8 mouse cellular contexts compared by ENCODE assay signal in genomic region chr1:91411631-91412285, GRCm38 (mm10). TPM values are rescaled to one million over a fixed set of nuclear protein-coding genes. Genes with fewer than 3 reads are reported as not detected.
A peak's percentile ranks its signal among the peaks of the same experiment; 100 is the strongest.
DNase-seq lines count a peak whose midpoint lies in the region; ATAC-seq lines count a peak whose summit lies in the region.

No protein-coding gene starts in this region.

- no peaks in the 10 kb centered on the region for H3K9me3 ChIP-seq in liver, embryonic 12.5 days (replicated peaks)
- no peaks in the 10 kb centered on the region for H3K9me3 ChIP-seq in stomach, embryonic 16.5 days (replicated peaks; ENCODE audit: control insufficient read depth, low read length)

- peaks cover 26% of the 10 kb centered on the region for H3K4me1 ChIP-seq in liver, embryonic 12.5 days
- peaks cover 26% of the 10 kb centered on the region for H3K4me1 ChIP-seq in stomach, embryonic 16.5 days (ENCODE audit: control insufficient read depth, insufficient read depth, low read length)

- no peak overlapping the region for H3K27ac ChIP-seq in liver, embryonic 12.5 days
- H3K27ac ChIP-seq in stomach, embryonic 16.5 days (ENCODE audit: low read length), result no peak overlapping the region

- WGBS in liver, embryonic 12.5 days (ENCODE audit: insufficient replicate concordance), result 72% methylated on average over 8 of the region's 8 CpGs
- WGBS in stomach, embryonic 16.5 days, result 66% methylated on average over 8 of the region's 8 CpGs

- peaks cover 30% of the 10 kb centered on the region for H3K27me3 ChIP-seq in liver, embryonic 12.5 days (replicated peaks)
- no peaks in the 10 kb centered on the region; the same call in 1 of the 2 replicates for H3K27me3 ChIP-seq in stomach, embryonic 16.5 days (ENCODE audit: control insufficient read depth, insufficient read depth, low read length)

- H3K4me3 ChIP-seq in liver, embryonic 12.5 days, result peak overlapping the region; percentile 77
- peak overlapping the region; percentile 93 for H3K4me3 ChIP-seq in stomach, embryonic 16.5 days (replicated peaks; ENCODE audit: low read length)

- no peaks in the 10 kb centered on the region; the same call in 1 of the 2 replicates for H3K36me3 ChIP-seq in liver, embryonic 12.5 days
- no peaks in the 10 kb centered on the region for H3K36me3 ChIP-seq in stomach, embryonic 16.5 days (ENCODE audit: control insufficient read depth, insufficient read depth, low read length)

- peak; percentile 57 for DNase-seq in cerebellum, adult 9-10 months
- DNase-seq in cerebellum, postnatal 4 days (ENCODE audit: low spot score in 2 of 2), result no peak
- peak; percentile 29 for DNase-seq in right cerebral cortex, postnatal 4 days
- no peak for DNase-seq in right cerebral cortex, postnatal 25 days
- DNase-seq in right cerebral cortex, postnatal 10 days (ENCODE audit: low spot score in 2 of 2), result no peak
- no peak for DNase-seq in adrenal gland, postnatal 25 days

- peak overlapping the region; percentile 81; the same call in 1 of the 2 replicates for H3K9ac ChIP-seq in liver, embryonic 12.5 days
- H3K9ac ChIP-seq in stomach, embryonic 16.5 days (ENCODE audit: low read length), result peak overlapping the region; percentile 95

- ATAC-seq in liver, embryonic 12.5 days, result no peak
- no peak for ATAC-seq in stomach, embryonic 16.5 days (ENCODE audit: insufficient read depth, low FRiP score)

- H3K4me2 ChIP-seq in liver, embryonic 12.5 days, result peak overlapping the region; percentile 97
- peak overlapping the region; percentile 98 for H3K4me2 ChIP-seq in stomach, embryonic 16.5 days (ENCODE audit: low read depth, low read length)

RNA-seq across cellular contexts. Expression of gene Hes6, which starts 2.1 kb away (rescaled TPM):
- 31.9 and 32.4 TPM in 2 replicates for polyA plus RNA-seq in liver, embryonic 12.5 days (2016; fragmentation: Nextera tagmentation; extraction: Ambion mirVana)
- 58.6 and 67.2 TPM in 2 replicates for polyA plus RNA-seq in stomach, embryonic 16.5 days (2015; fragmentation: Nextera tagmentation; extraction: Ambion mirVana)
- 160 and 211 TPM in 2 replicates for total RNA-seq in adrenal gland, postnatal 25 days (2021)

RNA-seq across cellular contexts. Expression of gene Ilkap, which starts 13.1 kb away (rescaled TPM):
- 107 TPM in 2 replicates for polyA plus RNA-seq in liver, embryonic 12.5 days (2016; fragmentation: Nextera tagmentation; extraction: Ambion mirVana)
- polyA plus RNA-seq in stomach, embryonic 16.5 days (2015; fragmentation: Nextera tagmentation; extraction: Ambion mirVana), result 113 and 115 TPM in 2 replicates
- 108 and 115 TPM in 2 replicates for total RNA-seq in adrenal gland, postnatal 25 days (2021)

RNA-seq across cellular contexts. Expression of gene Erfe, which starts 45.5 kb away (rescaled TPM):
- polyA plus RNA-seq in liver, embryonic 12.5 days (2016; fragmentation: Nextera tagmentation; extraction: Ambion mirVana), result 6.4 and 7.8 TPM in 2 replicates
- polyA plus RNA-seq in stomach, embryonic 16.5 days (2015; fragmentation: Nextera tagmentation; extraction: Ambion mirVana), result 2.1 and 3.6 TPM in 2 replicates
- total RNA-seq in adrenal gland, postnatal 25 days (2021), result 2.7 and 5.9 TPM in 2 replicates

RNA-seq across cellular contexts. Expression of gene Per2, which starts 47.4 kb away (rescaled TPM):
- polyA plus RNA-seq in liver, embryonic 12.5 days (2016; fragmentation: Nextera tagmentation; extraction: Ambion mirVana), result 2.9 and 3.1 TPM in 2 replicates
- polyA plus RNA-seq in stomach, embryonic 16.5 days (2015; fragmentation: Nextera tagmentation; extraction: Ambion mirVana), result 7.7 and 8.9 TPM in 2 replicates
- total RNA-seq in adrenal gland, postnatal 25 days (2021), result 37.4 and 37.5 TPM in 2 replicates

Comparison
In these comparisons a context has a peak if more than half of its experiments do, and no peak if none do; other contexts are left out.
1. DNase-seq: peak in cerebellum, adult 9-10 months (single experiment) and right cerebral cortex, postnatal 4 days (single experiment); none in cerebellum, postnatal 4 days (0 of 2), right cerebral cortex, postnatal 25 days (single experiment), right cerebral cortex, postnatal 10 days (0 of 2) and adrenal gland, postnatal 25 days (single experiment).